Mouse (Mus musculus) liver, embryonic 13.5 days (tissue): Measurements from ENCODE around the gene Nkx1-1. TPM values are rescaled to one million over a fixed set of nuclear protein-coding genes. Genes with fewer than 3 reads are reported as not detected.

Source experiments
- ATAC-seq: fragments of 200-750 bp; cut with Nextera tagmentation; 2 replicates; pipeline ENCODE4 v1.8.0; 2017; ENCODE audit warnings: low read depth, mild to moderate bottlenecking, moderate number of reproducible peaks, moderate library complexity
- DNase-seq: peaks from one replicate; pipeline ENCODE4 v3.0.0; 2022
- H3K27ac ChIP-seq: fragments of 300-500 bp; sonication (generic); 2 replicates; pipeline ENCODE4 v1.5.1; 2015; ENCODE audit warnings: moderate library complexity, mild to moderate bottlenecking, inconsistent platforms
- H3K27me3 ChIP-seq: fragments of 300-500 bp; sonication (generic); 2 replicates; pipeline ENCODE4 v1.6.1; 2015; ENCODE audit warnings: mild to moderate bottlenecking, inconsistent platforms
- H3K36me3 ChIP-seq: fragments of 300-500 bp; sonication (generic); 2 replicates; pipeline ENCODE4 v1.6.1; 2015; ENCODE audit warnings: mild to moderate bottlenecking, inconsistent platforms
- H3K4me1 ChIP-seq: fragments of 300-500 bp; sonication (generic); replicated peaks from 2 replicates; pipeline ENCODE4 v1.6.1; 2015; ENCODE audit warnings: inconsistent platforms
- H3K4me2 ChIP-seq: fragments of 300-500 bp; sonication (generic); 2 replicates; pipeline ENCODE4 v1.6.1; 2015; ENCODE audit warnings: inconsistent platforms, mild to moderate bottlenecking, moderate library complexity
- H3K4me3 ChIP-seq: fragments of 300-500 bp; sonication (generic); replicated peaks from 2 replicates; pipeline ENCODE4 v1.5.1; 2015; ENCODE audit warnings: mild to moderate bottlenecking, inconsistent platforms
- H3K9ac ChIP-seq: fragments of 300-500 bp; sonication (generic); 2 replicates; pipeline ENCODE4 v1.6.1; 2015; ENCODE audit warnings: mild to moderate bottlenecking, inconsistent platforms
- H3K9me3 ChIP-seq: fragments of 300-500 bp; sonication (generic); replicated peaks from 2 replicates; pipeline ENCODE4 v1.6.1; 2016; ENCODE audit warnings: inconsistent platforms
- WGBS: fragments of 180-500 bp; shearing (Covaris S2); methylation state at CpG from one replicate; pipeline ENCODE4 v1.1.7; 2015; ENCODE audit not compliant: insufficient replicate concordance; 5-methylcytosine and 5-hydroxymethylcytosine counted together
- polyA plus RNA-seq: library from polyadenylated mRNA; unstranded; fragments of >200 nt; fragmentation: Nextera tagmentation; extraction: Ambion mirVana; gene quantifications from 2 replicates; pipeline ENCODE4 v1.2.1, GENCODE M21; 2015

The Nkx1-1 gene
- polyA plus RNA-seq = not detected in 2 replicates

- H3K4me2 ChIP-seq = peak within 1 kb of the TSS; percentile 32
- WGBS = 2% methylated on average over 90 of the region's 90 CpGs
- no peak within 1 kb of the TSS for H3K9ac ChIP-seq
- no peaks in the 10 kb centered on the region for H3K36me3 ChIP-seq
- H3K27ac ChIP-seq = no peak within 1 kb of the TSS
- H3K4me1 ChIP-seq = peaks cover 26% of the 10 kb centered on the region
- H3K4me3 ChIP-seq = peak within 1 kb of the TSS; percentile 18
- H3K27me3 ChIP-seq = peaks cover 99% of the 10 kb centered on the region
- ATAC-seq (no peak), DNase-seq (no peak)
- H3K9me3 ChIP-seq = no peaks in the 10 kb centered on the region
Measured at GRCm38 (mm10) chr5:33433201-33434138, at the start of gene Nkx1-1. Gene Nkx1-1, minus strand, starts transcription at chr5:33433976.

DNA sequence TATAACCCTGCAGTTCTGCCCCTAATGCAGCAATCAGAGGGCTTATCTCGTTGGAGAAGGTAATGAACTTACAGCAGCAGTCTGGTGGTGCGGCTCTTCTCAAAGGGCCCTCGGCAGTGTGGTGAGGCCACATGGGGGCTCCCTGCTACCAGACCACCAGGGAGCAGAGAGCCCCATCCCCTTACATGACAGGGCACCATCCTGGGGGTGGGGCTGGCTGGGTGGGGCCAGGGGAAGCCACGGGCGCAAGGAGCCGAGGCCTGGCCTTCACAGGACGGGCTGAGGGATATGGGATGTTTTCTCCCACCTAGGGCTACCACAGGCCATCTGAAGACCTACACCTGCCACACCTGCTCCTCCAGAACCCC is 47.5 kb upstream of the Nkx1-1 start:
- H3K4me3 ChIP-seq = no peak overlapping the region
- H3K4me2 ChIP-seq = no peak overlapping the region
- no peaks in the 10 kb centered on the region for H3K36me3 ChIP-seq
- H3K4me1 ChIP-seq = no peaks in the 10 kb centered on the region
- WGBS = 32% methylated on average over 7 of the region's 7 CpGs
- H3K9me3 ChIP-seq = no peaks in the 10 kb centered on the region
- no peak for DNase-seq
- ATAC-seq = no peak
- no peak overlapping the region for H3K27ac ChIP-seq
- H3K9ac ChIP-seq = no peak overlapping the region
- H3K27me3 ChIP-seq = 0 out of 2 replicates have a peak, but pooled peaks cover 3% of the 10 kb centered on the region

DNA sequence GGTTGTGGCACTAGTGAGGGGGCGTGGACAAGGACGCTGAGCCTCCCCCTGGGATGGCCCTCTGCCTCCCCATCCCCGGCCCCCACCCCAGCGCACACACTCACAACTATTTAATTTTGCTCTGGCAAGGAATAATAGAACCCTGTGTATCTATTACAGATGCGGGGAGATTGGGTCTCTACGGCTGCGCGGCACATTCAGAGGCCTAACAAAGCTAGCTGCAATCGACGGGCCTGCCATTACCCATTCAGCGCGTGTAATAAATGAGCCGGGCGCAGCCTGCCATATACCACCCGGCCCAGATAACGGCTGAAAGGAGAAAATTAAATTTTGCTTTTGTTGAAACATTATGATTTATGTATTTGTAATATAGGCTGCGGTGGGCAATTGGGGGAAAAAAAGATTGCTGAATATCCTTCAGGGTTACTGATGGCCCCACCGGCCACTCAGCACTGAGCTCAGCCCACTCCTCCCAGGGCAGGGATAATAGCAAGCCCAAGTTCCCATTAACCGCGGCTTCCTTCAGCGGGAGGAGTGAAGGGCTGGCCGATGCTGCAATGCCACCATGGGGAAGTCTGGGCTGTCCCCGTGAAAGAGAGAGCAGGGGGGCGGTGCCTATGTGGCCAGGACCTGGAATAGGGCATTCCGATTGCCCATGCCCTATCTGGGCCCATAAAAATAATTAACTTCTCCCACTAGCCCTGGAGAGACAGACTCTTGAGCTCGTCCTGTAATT is 47.0 kb upstream of the Nkx1-1 start:
- H3K4me1 ChIP-seq = no peaks in the 10 kb centered on the region
- DNase-seq = no peak
- WGBS = 60% methylated on average over 26 of the region's 26 CpGs
- H3K27me3 ChIP-seq = 0 out of 2 replicates have a peak, but pooled peaks cover 3% of the 10 kb centered on the region
- no peaks in the 10 kb centered on the region for H3K9me3 ChIP-seq
- no peak for ATAC-seq
- H3K4me2 ChIP-seq = no peak overlapping the region
- H3K27ac ChIP-seq = no peak overlapping the region
- no peak overlapping the region for H3K9ac ChIP-seq
- H3K4me3 ChIP-seq = no peak overlapping the region
- H3K36me3 ChIP-seq = no peaks in the 10 kb centered on the region

GRCm38 (mm10) chr5:33465464-33465863 is 31.7 kb upstream of the Nkx1-1 start:
- WGBS = 49% methylated on average over 11 of the region's 11 CpGs
- Histone ChIP-seq H3K9ac (no peak overlapping the region), H3K4me1 (no peaks in the 10 kb centered on the region), H3K4me3 (no peak overlapping the region), H3K27me3 (no peaks in the 10 kb centered on the region), H3K36me3 (no peaks in the 10 kb centered on the region), H3K4me2 (no peak overlapping the region), H3K9me3 (no peaks in the 10 kb centered on the region), H3K27ac (no peak overlapping the region)
- DNase-seq = no peak
- no peak for ATAC-seq

DNA sequence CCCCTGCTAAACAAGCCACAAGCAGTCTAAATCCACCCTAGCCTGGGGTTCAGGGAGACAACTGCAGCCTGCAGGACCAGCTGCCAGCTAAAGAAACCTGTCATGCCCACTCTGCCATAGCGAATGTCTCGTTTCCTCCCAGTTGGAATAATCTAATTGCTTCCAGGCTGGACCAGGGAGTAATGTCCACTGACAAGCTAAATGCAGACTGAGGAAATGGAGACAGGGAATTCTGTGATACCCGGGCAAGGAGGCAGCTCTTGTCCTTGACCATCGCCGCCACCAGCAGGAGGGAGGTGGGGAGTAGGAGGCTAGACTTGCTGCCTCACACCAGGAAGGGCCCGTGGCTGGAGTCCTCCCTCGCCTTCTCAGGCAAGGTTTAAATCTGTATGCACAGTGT is 30.6 kb upstream of the Nkx1-1 start:
- Histone ChIP-seq H3K9ac (no peak overlapping the region), H3K4me1 (no peaks in the 10 kb centered on the region), H3K27me3 (no peaks in the 10 kb centered on the region), H3K27ac (no peak overlapping the region), H3K4me3 (no peak overlapping the region), H3K4me2 (no peak overlapping the region), H3K36me3 (no peaks in the 10 kb centered on the region), H3K9me3 (no peaks in the 10 kb centered on the region)
- no peak for ATAC-seq
- WGBS = 59% methylated on average over 7 of the region's 7 CpGs
- DNase-seq = no peak

- no peak overlapping the region for H3K9ac ChIP-seq
- ATAC-seq = no peak
- no peak overlapping the region for H3K4me2 ChIP-seq
- H3K27me3 ChIP-seq = no peaks in the 10 kb centered on the region
- DNase-seq = no peak
- no peak overlapping the region for H3K4me3 ChIP-seq
- H3K36me3 ChIP-seq = no peaks in the 10 kb centered on the region
- H3K4me1 ChIP-seq = no peaks in the 10 kb centered on the region
- no peak overlapping the region for H3K27ac ChIP-seq
- no peaks in the 10 kb centered on the region for H3K9me3 ChIP-seq
- WGBS = 56% methylated on average over 2 of the region's 2 CpGs
Measured at GRCm38 (mm10) chr5:33459111-33459510, 25.3 kb upstream of the Nkx1-1 start.

GRCm38 (mm10) chr5:33458132-33458622 is 24.4 kb upstream of the Nkx1-1 start:
- no peak for ATAC-seq
- no peak overlapping the region for H3K4me3 ChIP-seq
- 46% methylated on average over 3 of the region's 3 CpGs for WGBS

DNA sequence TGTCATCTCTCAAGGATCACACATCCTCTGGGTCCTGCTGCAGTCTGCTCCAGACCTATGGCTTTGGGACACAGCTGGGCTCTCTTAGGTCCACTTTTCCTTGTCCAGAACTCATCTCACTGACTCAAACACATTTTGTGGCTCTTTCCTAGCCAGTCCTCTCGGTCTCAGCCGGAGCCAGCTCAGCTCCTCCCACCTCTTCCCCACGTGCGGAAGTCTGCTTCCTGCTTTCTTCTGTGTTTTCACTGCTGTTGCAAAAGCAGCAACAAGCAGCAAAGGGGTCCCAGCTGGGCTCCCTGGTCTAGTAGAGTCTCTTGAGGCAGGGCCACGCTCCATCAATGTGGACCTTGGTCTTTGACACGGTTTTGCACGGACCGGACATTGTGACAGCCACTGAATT is 22.0 kb upstream of the Nkx1-1 start:
- no peak for ATAC-seq
- no peaks in the 10 kb centered on the region for H3K27me3 ChIP-seq
- H3K4me2 ChIP-seq = no peak overlapping the region
- no peaks in the 10 kb centered on the region for H3K36me3 ChIP-seq
- H3K4me1 ChIP-seq = no peaks in the 10 kb centered on the region
- no peak overlapping the region for H3K9ac ChIP-seq
- 40% methylated on average over 8 of the region's 8 CpGs for WGBS
- no peak for DNase-seq
- no peaks in the 10 kb centered on the region for H3K9me3 ChIP-seq
- no peak overlapping the region for H3K4me3 ChIP-seq
- H3K27ac ChIP-seq = no peak overlapping the region

More at GRCm38 (mm10) chr5:33458132-33458622, 24.4 kb upstream of the Nkx1-1 start:
- Histone ChIP-seq H3K36me3 (no peaks in the 10 kb centered on the region), H3K4me2 (no peak overlapping the region), H3K4me1 (no peaks in the 10 kb centered on the region), H3K9me3 (no peaks in the 10 kb centered on the region), H3K27ac (no peak overlapping the region), H3K27me3 (no peaks in the 10 kb centered on the region), H3K9ac (no peak overlapping the region)
- no peak for DNase-seq

DNA sequence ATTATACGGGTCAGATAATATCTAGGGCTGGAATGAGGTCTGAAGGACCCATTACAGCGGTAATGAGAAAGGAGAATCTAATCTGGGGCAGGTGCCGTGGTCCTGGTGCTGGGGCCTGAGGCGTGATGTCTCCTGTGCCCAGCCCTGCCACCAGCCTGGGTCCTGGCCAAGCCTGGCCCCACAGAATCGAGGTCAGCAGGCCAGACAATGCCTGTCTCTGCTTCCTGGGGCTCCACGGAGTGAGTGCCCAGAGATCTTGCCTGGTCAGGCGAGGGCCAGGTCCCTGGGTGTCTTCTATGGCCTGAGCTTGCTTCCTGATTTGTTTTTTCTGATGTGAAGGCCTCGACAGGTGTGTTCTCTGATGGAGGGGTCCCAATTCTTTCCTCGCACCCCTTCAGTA is 10.0 kb upstream of the Nkx1-1 start:
- Histone ChIP-seq H3K9ac (no peak overlapping the region), H3K4me1 (peaks cover 15% of the 10 kb centered on the region), H3K36me3 (no peaks in the 10 kb centered on the region), H3K9me3 (no peaks in the 10 kb centered on the region), H3K4me3 (no peak overlapping the region), H3K4me2 (peak overlapping the region; percentile 81; the same call in 1 of the 2 replicates), H3K27me3 (peaks cover 53% of the 10 kb centered on the region), H3K27ac (no peak overlapping the region)
- WGBS = 33% methylated on average over 9 of the region's 9 CpGs
- ATAC-seq (no peak), DNase-seq (no peak)

DNA sequence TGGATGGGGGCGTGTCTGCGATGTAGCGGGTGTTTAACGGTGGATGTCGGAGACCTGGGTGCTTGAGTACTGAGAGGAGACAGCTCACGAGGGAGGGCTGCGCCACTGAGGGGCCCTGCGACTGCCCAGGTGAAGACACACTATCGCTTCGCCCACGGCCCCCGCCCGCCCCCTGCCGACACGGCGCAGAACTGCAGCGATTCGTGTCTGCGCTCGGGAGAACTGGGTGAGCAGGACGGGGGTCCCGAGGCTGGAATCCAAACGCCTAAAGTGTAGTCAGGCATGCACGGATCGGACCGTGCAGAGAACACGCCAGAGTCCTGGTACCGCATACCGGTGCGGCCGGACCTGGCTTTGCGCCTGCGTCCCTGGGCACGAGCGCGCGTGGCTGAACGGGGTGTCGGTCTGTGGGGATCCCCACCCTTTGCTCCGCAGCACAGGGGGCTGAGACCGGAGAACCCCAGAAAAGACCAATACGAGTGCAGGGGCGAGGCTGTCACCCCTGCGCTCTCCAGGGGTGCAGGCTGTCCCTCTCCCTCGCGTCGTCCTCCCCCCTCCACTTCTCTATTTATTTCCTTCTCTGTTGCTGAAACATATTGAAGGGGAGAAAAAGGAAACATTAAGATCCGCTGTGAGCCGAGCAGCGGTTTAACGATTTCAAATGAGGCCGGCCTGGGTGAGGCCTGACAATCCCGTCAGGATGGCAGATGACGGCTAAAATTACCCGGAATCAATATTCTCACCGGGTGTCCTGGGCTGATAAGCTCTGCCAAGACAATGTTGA is 9.3 kb upstream of the Nkx1-1 start:
- WGBS = 2% methylated on average over 56 of the region's 56 CpGs
- ATAC-seq = peak; percentile 70
- H3K9ac ChIP-seq = peak overlapping the region; percentile 44; the same call in 1 of the 2 replicates
- peaks cover 59% of the 10 kb centered on the region for H3K27me3 ChIP-seq
- peaks cover 15% of the 10 kb centered on the region for H3K4me1 ChIP-seq
- DNase-seq = peak; percentile 43
- peak overlapping the region; percentile 81 for H3K4me2 ChIP-seq
- no peaks in the 10 kb centered on the region for H3K9me3 ChIP-seq
- peak overlapping the region; percentile 52 for H3K4me3 ChIP-seq
- no peaks in the 10 kb centered on the region for H3K36me3 ChIP-seq
- no peak overlapping the region; the same call in 1 of the 2 replicates for H3K27ac ChIP-seq

DNA sequence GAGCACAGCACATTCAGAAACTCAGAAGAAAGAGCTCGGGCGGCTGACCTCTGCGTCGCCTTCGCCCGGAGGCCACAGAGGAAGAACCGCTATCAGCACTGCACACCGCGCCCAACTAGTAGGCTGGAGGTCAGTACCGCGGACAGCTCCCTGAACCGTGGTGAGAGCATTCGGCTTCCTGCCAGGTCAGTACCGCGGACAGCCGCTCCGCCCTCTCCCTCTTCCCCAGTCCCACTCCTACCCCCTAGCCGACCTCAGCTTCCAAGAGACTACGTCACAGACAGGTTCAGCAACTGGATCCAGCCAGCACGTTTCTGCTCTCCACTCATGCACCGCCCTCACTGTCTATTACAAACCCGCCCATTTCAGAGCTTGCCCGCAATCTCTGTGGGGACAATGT is 4.4 kb upstream of the Nkx1-1 start:
- Histone ChIP-seq H3K9ac (no peak overlapping the region), H3K9me3 (no peaks in the 10 kb centered on the region), H3K27ac (no peak overlapping the region), H3K4me1 (peaks cover 25% of the 10 kb centered on the region), H3K4me3 (no peak overlapping the region), H3K27me3 (peaks cover 90% of the 10 kb centered on the region), H3K36me3 (no peaks in the 10 kb centered on the region), H3K4me2 (no peak overlapping the region)
- WGBS = 4% methylated on average over 23 of the region's 23 CpGs
- ATAC-seq (peak; percentile 77), DNase-seq (peak; percentile 75)
